Mouse (Mus musculus): ENCODE measurements at regions not wholly inside any gene's neighbourhood (a gene's known extent, or its start where the extent isn't known, plus 50 kb on each side); places are given as distances from the start of the nearest gene placed in this dataset.

GRCm38 (mm10) chr4:124278681-124279080, 331.9 kb downstream of the 3100002H09Rik start:
- TF ChIP-seq CTCF (IDR thresholded peaks at IDR 0.05; ENCODE audit: insufficient read depth, low read depth, low read length): no peak
- TF ChIP-seq POLR2A (IDR thresholded peaks at IDR 0.05; ENCODE audit: insufficient read depth, low read depth, low read length): no peak

Measured in olfactory bulb, adult 2 months (tissue).